Mouse (Mus musculus): ENCODE data around the gene Myo10. TPM values are rescaled to one million over a fixed set of nuclear protein-coding genes. Genes with fewer than 3 reads are reported as not detected.

Myo10 gene
- polyA plus RNA-seq, 1 experiment = 45.4 TPM

- no peak for DNase-seq
- no peak overlapping the region for H3K27ac ChIP-seq (ENCODE audit: insufficient read depth, low read depth, low read length)
- H3K4me3 ChIP-seq (ENCODE audit: insufficient read depth, low read depth, low read length) = no peak overlapping the region
- H3K27me3 ChIP-seq (replicated peaks; ENCODE audit: control insufficient read depth, insufficient read depth, low read length) = no peaks in the 10 kb centered on the region
- peaks cover 7% of the 10 kb centered on the region for H3K4me1 ChIP-seq (ENCODE audit: control insufficient read depth, insufficient read depth, low read length)
- WGBS = 66% methylated on average over 6 of the region's 6 CpGs
- TF ChIP-seq CTCF (conservative IDR thresholded peaks at IDR 0.05; ENCODE audit: insufficient read depth, insufficient read length, low read depth, low read length) (no peak), POLR2A (IDR thresholded peaks at IDR 0.05; ENCODE audit: low read depth, low read length) (no peak)
- H3K36me3 ChIP-seq (ENCODE audit: control insufficient read depth, insufficient read depth, low read length) = no peaks in the 10 kb centered on the region
These were observed 51.1 kb downstream of the Myo10 start for GRCm38 (mm10) chr15:25673231-25673980.

GRCm38 (mm10) chr15:25674099-25674931 lies 52.0 kb downstream of the Myo10 start:
- H3K4me1 ChIP-seq (ENCODE audit: control insufficient read depth, insufficient read depth, low read length) = peaks cover 11% of the 10 kb centered on the region
- 89% methylated on average over 17 of the region's 17 CpGs for WGBS

GRCm38 (mm10) chr15:25674932-25675250 lies 52.6 kb downstream of the Myo10 start:
- TF ChIP-seq POLR2A (IDR thresholded peaks at IDR 0.05; ENCODE audit: low read depth, low read length) (no peak), CTCF (conservative IDR thresholded peaks at IDR 0.05; ENCODE audit: insufficient read depth, insufficient read length, low read depth, low read length) (no peak)

More at GRCm38 (mm10) chr15:25674099-25674931, 52.0 kb downstream of the Myo10 start:
- no peak for TF ChIP-seq CTCF (conservative IDR thresholded peaks at IDR 0.05; ENCODE audit: insufficient read depth, insufficient read length, low read depth, low read length)
- H3K27me3 ChIP-seq (replicated peaks; ENCODE audit: control insufficient read depth, insufficient read depth, low read length) = no peaks in the 10 kb centered on the region
- H3K27ac ChIP-seq (ENCODE audit: insufficient read depth, low read depth, low read length) = no peak overlapping the region
- H3K36me3 ChIP-seq (ENCODE audit: control insufficient read depth, insufficient read depth, low read length) = no peaks in the 10 kb centered on the region
- DNase-seq = no peak
- H3K4me3 ChIP-seq (ENCODE audit: insufficient read depth, low read depth, low read length) = no peak overlapping the region

GRCm38 (mm10) chr15:25675359-25675758 lies 53.0 kb downstream of the Myo10 start:
- 94% methylated on average over 11 of the region's 11 CpGs for WGBS
- H3K4me1 ChIP-seq (ENCODE audit: control insufficient read depth, insufficient read depth, low read length) = peaks cover 7% of the 10 kb centered on the region; the same call in 1 of the 2 replicates
- no peak for DNase-seq
- H3K27ac ChIP-seq (ENCODE audit: insufficient read depth, low read depth, low read length) = no peak overlapping the region
- H3K4me3 ChIP-seq (ENCODE audit: insufficient read depth, low read depth, low read length) = no peak overlapping the region
- TF ChIP-seq POLR2A (IDR thresholded peaks at IDR 0.05; ENCODE audit: low read depth, low read length) (no peak), CTCF (conservative IDR thresholded peaks at IDR 0.05; ENCODE audit: insufficient read depth, insufficient read length, low read depth, low read length) (no peak)
- no peaks in the 10 kb centered on the region for H3K27me3 ChIP-seq (replicated peaks; ENCODE audit: control insufficient read depth, insufficient read depth, low read length)
- no peaks in the 10 kb centered on the region for H3K36me3 ChIP-seq (ENCODE audit: control insufficient read depth, insufficient read depth, low read length)

More at GRCm38 (mm10) chr15:25674932-25675250, 52.6 kb downstream of the Myo10 start:
- H3K27me3 ChIP-seq (replicated peaks; ENCODE audit: control insufficient read depth, insufficient read depth, low read length) = no peaks in the 10 kb centered on the region
- H3K4me1 ChIP-seq (ENCODE audit: control insufficient read depth, insufficient read depth, low read length) = peaks cover 7% of the 10 kb centered on the region
- no peak for DNase-seq
- no peak overlapping the region for H3K4me3 ChIP-seq (ENCODE audit: insufficient read depth, low read depth, low read length)
- 92% methylated on average over 4 of the region's 4 CpGs for WGBS
- no peaks in the 10 kb centered on the region for H3K36me3 ChIP-seq (ENCODE audit: control insufficient read depth, insufficient read depth, low read length)
- H3K27ac ChIP-seq (ENCODE audit: insufficient read depth, low read depth, low read length) = no peak overlapping the region

- Histone ChIP-seq H3K27ac (ENCODE audit: insufficient read depth, low read depth, low read length) (no peak overlapping the region), H3K4me3 (ENCODE audit: insufficient read depth, low read depth, low read length) (no peak overlapping the region), H3K4me1 (ENCODE audit: control insufficient read depth, insufficient read depth, low read length) (peaks cover 7% of the 10 kb centered on the region; the same call in 1 of the 2 replicates), H3K27me3 (replicated peaks; ENCODE audit: control insufficient read depth, insufficient read depth, low read length) (no peaks in the 10 kb centered on the region), H3K36me3 (ENCODE audit: control insufficient read depth, insufficient read depth, low read length) (no peaks in the 10 kb centered on the region)
- no peak for TF ChIP-seq POLR2A (IDR thresholded peaks at IDR 0.05; ENCODE audit: low read depth, low read length)
- no peak for TF ChIP-seq CTCF (conservative IDR thresholded peaks at IDR 0.05; ENCODE audit: insufficient read depth, insufficient read length, low read depth, low read length)
- WGBS = 70% methylated on average over 13 of the region's 13 CpGs
- DNase-seq = no peak
These were observed 53.9 kb downstream of the Myo10 start for GRCm38 (mm10) chr15:25676056-25676785.

GRCm38 (mm10) chr15:25679081-25679480 lies 56.8 kb downstream of the Myo10 start:
- Histone ChIP-seq H3K27me3 (replicated peaks; ENCODE audit: control insufficient read depth, insufficient read depth, low read length) (no peaks in the 10 kb centered on the region), H3K36me3 (ENCODE audit: control insufficient read depth, insufficient read depth, low read length) (no peaks in the 10 kb centered on the region), H3K4me3 (ENCODE audit: insufficient read depth, low read depth, low read length) (no peak overlapping the region), H3K27ac (ENCODE audit: insufficient read depth, low read depth, low read length) (no peak overlapping the region), H3K4me1 (ENCODE audit: control insufficient read depth, insufficient read depth, low read length) (peaks cover 7% of the 10 kb centered on the region; the same call in 1 of the 2 replicates)
- DNase-seq = peak; percentile 48
- TF ChIP-seq CTCF (conservative IDR thresholded peaks at IDR 0.05; ENCODE audit: insufficient read depth, insufficient read length, low read depth, low read length) = no peak
- TF ChIP-seq POLR2A (IDR thresholded peaks at IDR 0.05; ENCODE audit: low read depth, low read length) = no peak
- WGBS = 56% methylated on average over 3 of the region's 3 CpGs

Data from kidney, adult 2 months (tissue).